Mouse (Mus musculus) olfactory bulb, adult 2 months (tissue): Measurements from ENCODE around the gene Gfap. TPM values are rescaled to one million over a fixed set of nuclear protein-coding genes. Genes with fewer than 3 reads are reported as not detected.

Experiments used
- H3K27ac ChIP-seq: fragments of 200-500 bp; 2 replicates; pipeline ENCODE4 v1.5.1; 2012; ENCODE audit warnings: low read depth, low read length; ENCODE audit not compliant: insufficient read depth
- H3K4me1 ChIP-seq: fragments of 200-500 bp; 2 replicates; pipeline ENCODE4 v1.6.1; 2012; ENCODE audit warnings: low read length; ENCODE audit not compliant: control insufficient read depth, insufficient read depth
- H3K4me3 ChIP-seq: fragments of 200-500 bp; 2 replicates; pipeline ENCODE4 v1.5.1; 2012; ENCODE audit warnings: mild to moderate bottlenecking, low read depth, low read length, moderate library complexity; ENCODE audit not compliant: insufficient read depth
- CTCF ChIP-seq: fragments of 200-500 bp; IDR thresholded peaks from 2 replicates; pipeline ENCODE4 v1.5.1; 2012; ENCODE audit warnings: low read depth, mild to moderate bottlenecking, low read length, moderate library complexity; ENCODE audit not compliant: insufficient read depth
- POLR2A ChIP-seq: fragments of 200-500 bp; IDR thresholded peaks from 2 replicates; pipeline ENCODE4 v1.6.1; 2012; ENCODE audit warnings: mild to moderate bottlenecking, low read depth, low read length, moderate library complexity; ENCODE audit not compliant: insufficient read depth
- WGBS: fragments of 180-500 bp; shearing (Covaris S2); methylation state at CpG from one replicate; pipeline ENCODE4 v1.1.7; 2018; 5-methylcytosine and 5-hydroxymethylcytosine counted together
- polyA plus RNA-seq: library from polyadenylated mRNA; stranded (reverse); fragments of >200 nt; gene quantifications from 2 replicates; pipeline ENCODE4 v1.2.4, GENCODE M21; 2012; ENCODE audit warnings: low replicate concordance; ENCODE audit not compliant: missing spikeins, insufficient read depth, insufficient read length

Gfap gene
- polyA plus RNA-seq, 1 experiment: not detected

- H3K4me3 ChIP-seq: no peak overlapping the region
- TF ChIP-seq POLR2A (no peak), CTCF (no peak)
- no peak overlapping the region for H3K27ac ChIP-seq
- H3K4me1 ChIP-seq: no peaks in the 10 kb centered on the region; the same call in 1 of the 2 replicates
- WGBS: 27% methylated on average over 4 of the region's 4 CpGs
Measured at GRCm38 (mm10) chr11:102901199-102901598, 487 bp upstream of the Gfap start.

- H3K4me1 ChIP-seq: 0 out of 2 replicates have a peak, but pooled peaks cover 2% of the 10 kb centered on the region
- H3K27ac ChIP-seq: no peak overlapping the region
- TF ChIP-seq CTCF (no peak), POLR2A (no peak)
- WGBS: 48% methylated on average over 9 of the region's 9 CpGs
- no peak overlapping the region for H3K4me3 ChIP-seq
Measured at GRCm38 (mm10) chr11:102898408-102898807, 2.3 kb downstream of the Gfap start.

DNA sequence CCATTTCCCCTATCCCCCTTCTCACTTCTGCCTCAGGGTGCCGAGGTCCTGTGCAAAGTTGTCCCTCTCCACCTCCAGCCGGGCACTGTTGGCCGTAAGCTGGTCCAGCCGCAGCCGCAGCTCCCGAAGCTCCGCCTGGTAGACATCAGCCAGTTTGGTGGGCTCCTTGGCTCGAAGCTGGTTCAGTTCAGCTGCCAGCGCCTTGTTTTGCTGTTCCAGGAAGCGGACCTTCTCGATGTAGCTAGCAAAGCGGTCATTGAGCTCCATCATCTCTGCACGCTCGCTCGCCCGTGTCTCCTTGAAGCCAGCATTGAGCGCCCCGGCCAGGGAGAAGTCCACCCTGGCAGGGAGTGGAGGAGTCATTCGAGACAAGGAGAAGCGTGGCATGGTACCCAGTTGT, 4.1 kb downstream of the Gfap start:
- WGBS: 65% methylated on average over 20 of the region's 20 CpGs
- Histone ChIP-seq H3K4me1 (peaks cover 8% of the 10 kb centered on the region), H3K4me3 (peak overlapping the region; percentile 6), H3K27ac (no peak overlapping the region)
- TF ChIP-seq POLR2A (no peak), CTCF (no peak)

DNA sequence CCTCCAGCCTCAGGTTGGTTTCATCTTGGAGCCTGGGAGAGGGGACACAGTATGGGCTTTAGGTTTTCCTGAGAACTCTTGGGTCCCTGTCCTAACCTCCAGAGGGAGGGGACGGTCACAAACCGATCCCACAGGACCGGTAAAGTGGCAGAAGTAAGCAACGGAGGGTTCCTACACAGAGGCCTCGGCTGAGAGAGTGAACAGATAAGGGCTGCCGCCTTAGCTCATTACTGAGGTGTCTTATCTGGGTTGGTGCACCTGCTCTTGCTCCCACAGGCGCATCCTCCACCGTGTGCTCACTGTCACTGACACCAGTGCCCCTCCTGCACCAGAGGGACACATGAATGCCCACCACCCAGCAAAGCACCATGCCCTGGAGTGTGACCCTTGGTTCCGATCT, 4.9 kb downstream of the Gfap start:
- TF ChIP-seq CTCF (no peak), POLR2A (no peak)
- Histone ChIP-seq H3K4me1 (peaks cover 8% of the 10 kb centered on the region), H3K4me3 (peak overlapping the region; percentile 1; the same call in 1 of the 2 replicates), H3K27ac (no peak overlapping the region)
- 90% methylated on average over 9 of the region's 9 CpGs for WGBS

DNA sequence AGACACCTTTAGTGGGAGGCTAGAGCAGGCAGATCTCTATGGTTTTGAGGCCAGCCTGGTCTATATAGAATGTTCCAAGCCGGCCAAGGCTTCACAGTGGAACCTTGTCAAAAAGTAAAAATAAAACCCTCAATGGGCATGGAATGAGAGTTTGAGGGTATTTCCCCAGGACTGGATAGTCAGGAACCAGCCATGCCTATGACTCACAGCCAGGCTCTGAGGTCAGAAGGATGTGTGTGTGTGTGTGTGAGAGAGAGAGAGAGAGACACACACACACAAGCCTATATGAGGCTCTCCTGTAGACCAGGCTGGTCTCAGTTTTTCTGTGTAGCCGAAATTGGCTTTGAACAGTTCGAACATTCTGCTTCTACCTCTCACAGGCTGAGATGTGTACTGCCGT, 6.0 kb downstream of the Gfap start:
- WGBS: 95% methylated on average over 4 of the region's 4 CpGs
- TF ChIP-seq CTCF: no peak
- no peak for TF ChIP-seq POLR2A
- H3K4me1 ChIP-seq: peaks cover 8% of the 10 kb centered on the region
- H3K27ac ChIP-seq: no peak overlapping the region
- H3K4me3 ChIP-seq: no peak overlapping the region

DNA sequence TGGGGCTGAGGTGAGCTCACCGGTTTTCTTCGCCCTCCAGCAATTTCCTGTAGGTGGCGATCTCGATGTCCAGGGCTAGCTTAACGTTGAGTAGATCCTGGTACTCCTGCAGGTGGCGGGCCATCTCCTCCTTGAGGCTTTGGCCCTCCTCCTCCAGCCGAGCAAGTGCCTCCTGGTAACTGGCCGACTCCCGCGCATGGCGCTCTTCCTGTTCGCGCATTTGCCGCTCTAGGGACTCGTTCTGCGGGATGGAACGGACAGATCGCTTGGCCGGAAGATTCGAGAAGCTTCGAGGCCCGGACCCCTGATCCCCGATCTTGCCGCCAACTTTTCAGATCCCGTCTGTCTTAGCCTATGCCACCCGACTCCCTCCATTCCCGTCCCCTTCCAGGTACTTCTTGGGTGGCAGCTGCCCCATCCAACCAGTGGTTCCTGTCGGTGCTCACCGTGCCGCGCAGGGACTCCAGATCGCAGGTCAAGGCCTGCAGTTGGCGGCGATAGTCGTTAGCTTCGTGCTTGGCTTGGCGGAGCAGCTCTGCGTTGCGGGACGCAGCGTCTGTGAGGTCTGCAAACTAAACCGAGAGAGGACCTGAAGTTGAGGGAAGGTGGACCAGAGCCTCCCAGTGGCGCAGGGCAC, 7.6 kb downstream of the Gfap start:
- peak overlapping the region; percentile 21 for H3K4me3 ChIP-seq
- TF ChIP-seq CTCF (no peak), POLR2A (no peak)
- no peak overlapping the region for H3K27ac ChIP-seq
- peaks cover 13% of the 10 kb centered on the region for H3K4me1 ChIP-seq
- WGBS: 23% methylated on average over 43 of the region's 43 CpGs

DNA sequence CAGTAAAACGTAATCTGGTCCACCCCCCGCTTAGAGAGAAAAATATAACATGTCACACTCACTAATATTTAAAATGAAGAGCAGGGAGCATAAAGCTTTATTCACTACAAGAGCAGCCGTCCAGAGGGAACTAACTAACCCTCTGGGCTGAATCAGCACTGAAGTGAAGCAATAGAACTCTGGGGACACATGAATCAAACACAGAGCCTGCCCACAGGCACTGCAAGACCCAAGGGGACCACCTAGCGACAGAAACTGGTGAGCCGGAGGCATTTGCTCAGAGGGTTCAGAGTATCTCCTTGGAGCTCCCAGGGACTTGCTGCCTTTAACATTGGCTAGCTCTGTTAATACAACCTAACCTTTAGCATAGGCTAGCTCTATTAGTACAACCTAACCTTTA, 10.6 kb downstream of the Gfap start:
- no peak overlapping the region for H3K27ac ChIP-seq
- no peak overlapping the region for H3K4me3 ChIP-seq
- TF ChIP-seq POLR2A: no peak
- TF ChIP-seq CTCF: no peak
- peaks cover 19% of the 10 kb centered on the region for H3K4me1 ChIP-seq
- 77% methylated on average over 5 of the region's 5 CpGs for WGBS

- H3K27ac ChIP-seq: peak overlapping the region; percentile 56; the same call in 1 of the 2 replicates
- WGBS: 17% methylated on average over 3 of the region's 3 CpGs
Measured at GRCm38 (mm10) chr11:102888135-102888534, 12.6 kb downstream of the Gfap start.

GRCm38 (mm10) chr11:102887433-102887832, 13.3 kb downstream of the Gfap start:
- WGBS: 96% methylated on average over 5 of the region's 5 CpGs
- H3K27ac ChIP-seq: no peak overlapping the region
- no peak overlapping the region for H3K4me3 ChIP-seq
- no peak for TF ChIP-seq CTCF
- no peak for TF ChIP-seq POLR2A
- peaks cover 23% of the 10 kb centered on the region for H3K4me1 ChIP-seq

More at GRCm38 (mm10) chr11:102888135-102888534, 12.6 kb downstream of the Gfap start:
- Histone ChIP-seq H3K4me3 (no peak overlapping the region), H3K4me1 (peaks cover 25% of the 10 kb centered on the region)
- no peak for TF ChIP-seq POLR2A

DNA sequence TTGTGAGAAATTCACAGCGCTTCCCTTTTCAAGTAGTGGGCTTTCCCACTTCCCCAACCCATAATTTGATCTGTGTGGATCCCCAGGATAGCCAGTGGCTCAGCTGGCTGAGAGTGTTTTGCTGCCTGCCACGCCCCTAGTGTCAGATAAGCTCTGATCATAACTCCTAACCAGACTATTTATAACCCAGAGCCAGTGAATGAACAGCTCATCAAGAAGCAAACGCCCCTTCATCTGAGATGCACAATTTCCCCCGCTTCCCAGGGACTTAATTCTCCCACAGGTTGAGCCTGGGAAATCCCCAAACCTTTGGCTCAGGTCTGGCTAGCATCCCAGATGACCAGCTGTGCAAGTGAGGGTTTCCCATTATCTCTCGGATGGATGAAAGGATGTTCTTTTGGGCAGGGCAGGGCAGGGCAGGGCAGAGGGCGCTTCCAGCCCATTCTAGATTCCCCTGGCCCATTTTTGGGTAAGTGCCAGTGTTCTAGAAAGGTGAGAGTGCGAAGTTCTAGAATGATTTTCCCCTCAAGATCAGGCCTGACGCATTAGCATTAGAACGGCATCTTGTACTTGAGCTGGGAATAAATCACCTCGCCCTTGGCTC, 16.0 kb downstream of the Gfap start, which contains the start of gene Fam187a:
Gene Fam187a (plus strand): TSS at position 554 of the 604 bp plus-strand sequence.
- Histone ChIP-seq H3K4me1 (peaks cover 24% of the 10 kb centered on the region), H3K27ac (peak within 1 kb of the TSS; percentile 1; the same call in 1 of the 2 replicates), H3K4me3 (no peak within 1 kb of the TSS)
- WGBS: 55% methylated on average over 10 of the region's 10 CpGs
- TF ChIP-seq POLR2A: no peak
- TF ChIP-seq CTCF: no peak
